Mouse (Mus musculus) kidney, postnatal 25 days (tissue): Measurements from ENCODE around the gene Map3k4.
"Not testable (repeated sequence)": the region's sequence is repeated elsewhere in the genome, so short reads cannot be mapped to it uniquely, and the experiment has no call there.

Experiments used
- DNase-seq, 2 experiments: peaks; one replicate each; pipeline ENCODE4 v3.0.0; 2021; ENCODE audit warnings: mixed read lengths in 2 of 2

The Map3k4 gene

DNA sequence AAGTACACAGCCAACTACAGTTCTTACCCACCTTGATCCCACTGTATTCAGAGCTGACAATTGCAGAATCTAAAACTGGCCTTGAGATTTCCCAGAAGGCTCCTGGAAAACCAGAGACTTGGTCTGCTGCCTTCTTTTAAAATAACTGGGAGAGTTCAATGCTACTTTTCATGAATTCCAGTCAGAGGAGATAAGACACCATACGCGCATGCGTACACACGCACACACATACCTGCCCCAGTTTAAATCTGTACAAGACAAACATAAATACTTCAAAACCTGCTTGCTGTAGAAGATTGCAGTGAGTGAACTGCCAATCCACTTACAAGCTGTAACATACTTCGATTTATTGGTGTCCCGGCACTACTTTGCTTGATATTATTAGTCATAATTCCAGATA, 13.9 kb downstream of the Map3k4 start:
- DNase-seq = no peak

DNA sequence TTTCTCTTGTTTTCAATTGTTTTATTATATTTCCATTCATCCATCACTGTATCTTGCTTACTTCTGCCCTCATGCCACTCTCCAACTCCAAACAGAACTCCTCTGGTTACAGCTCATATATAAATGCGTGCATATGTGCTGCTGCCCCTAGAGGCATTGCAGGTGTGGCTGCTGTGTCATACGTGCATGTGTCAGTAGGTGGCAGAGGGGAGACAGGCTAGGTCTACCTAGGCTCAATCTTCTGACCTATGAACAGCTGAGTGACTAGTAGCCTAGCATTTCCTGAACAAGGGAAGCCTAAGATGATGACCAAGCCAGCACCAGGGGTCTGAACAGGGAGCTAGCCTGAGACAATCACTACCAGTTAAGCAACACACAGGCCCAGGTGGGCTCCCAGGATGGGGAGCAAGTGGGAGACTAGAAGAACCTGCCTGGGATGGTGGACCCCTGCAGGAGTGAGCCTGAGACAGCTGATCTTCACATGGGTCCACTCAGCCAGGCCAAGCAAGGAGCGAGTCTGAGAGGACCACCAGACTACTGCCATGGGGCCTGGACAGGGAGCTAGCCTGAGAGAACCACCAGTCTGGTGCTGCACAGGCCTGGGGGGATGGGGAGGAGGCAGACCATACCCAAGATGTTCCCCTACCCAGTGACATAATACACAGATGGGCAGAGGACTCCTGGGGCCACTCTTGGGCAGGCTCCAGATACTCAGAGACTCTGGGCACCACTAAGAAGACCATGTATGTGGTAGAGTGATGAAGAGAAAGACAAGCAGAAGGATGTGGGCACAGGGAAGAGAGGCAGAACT, 17.5 kb downstream of the Map3k4 start:
- peak; percentile 77 to 79 for DNase-seq

DNA sequence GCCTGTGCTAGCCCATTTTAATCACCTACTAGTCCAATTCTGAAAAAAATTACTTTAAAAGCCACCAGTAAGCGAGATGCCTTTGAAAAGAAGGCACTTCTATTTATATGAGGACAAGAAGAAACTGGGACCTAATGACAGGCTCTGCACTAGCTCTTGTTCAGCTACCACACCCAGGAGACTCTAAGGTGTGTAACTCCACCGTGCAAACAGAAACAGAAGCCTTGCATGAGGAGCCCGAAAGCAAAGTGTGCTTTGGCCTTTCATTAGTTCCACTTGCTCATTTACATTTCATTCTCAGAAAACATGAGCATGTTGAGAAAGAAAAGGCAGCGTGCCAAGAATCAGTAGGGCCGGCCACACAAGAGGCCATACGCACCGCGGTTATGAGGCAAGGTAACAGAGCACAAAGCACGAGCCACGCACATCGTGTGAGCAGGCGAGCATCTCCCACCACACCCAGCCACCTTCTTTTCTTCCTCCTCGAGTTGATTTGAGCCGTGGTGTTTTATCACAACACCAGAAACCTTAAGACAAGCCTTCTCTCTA, 18.4 kb downstream of the Map3k4 start:
- DNase-seq = peak in 1 of 2 experiments; percentile 34

- DNase-seq = no peak
These were observed 19.2 kb downstream of the Map3k4 start for GRCm38 (mm10) chr17:12299371-12299770.

DNA sequence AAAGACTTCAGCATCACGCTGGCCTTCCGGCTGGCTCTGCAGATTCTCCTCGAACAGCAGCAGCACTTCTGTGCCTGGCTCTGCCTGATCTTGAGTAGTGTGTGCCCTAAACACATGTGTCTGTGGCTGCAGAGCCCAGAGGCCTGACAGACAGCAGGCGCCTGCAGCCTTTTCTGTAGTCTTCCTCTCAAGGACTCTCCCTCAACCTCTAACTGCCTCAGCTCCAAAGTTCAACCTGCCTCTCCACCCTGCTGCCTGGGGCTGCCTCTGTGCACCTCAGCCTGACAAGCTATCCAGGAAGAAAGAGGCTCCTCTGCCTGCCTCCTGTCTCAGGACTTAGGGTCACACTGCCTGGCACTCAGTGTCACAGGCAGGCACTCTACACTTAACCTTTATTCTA, 20.6 kb downstream of the Map3k4 start:
- DNase-seq = peak; percentile 47 to 71

DNA sequence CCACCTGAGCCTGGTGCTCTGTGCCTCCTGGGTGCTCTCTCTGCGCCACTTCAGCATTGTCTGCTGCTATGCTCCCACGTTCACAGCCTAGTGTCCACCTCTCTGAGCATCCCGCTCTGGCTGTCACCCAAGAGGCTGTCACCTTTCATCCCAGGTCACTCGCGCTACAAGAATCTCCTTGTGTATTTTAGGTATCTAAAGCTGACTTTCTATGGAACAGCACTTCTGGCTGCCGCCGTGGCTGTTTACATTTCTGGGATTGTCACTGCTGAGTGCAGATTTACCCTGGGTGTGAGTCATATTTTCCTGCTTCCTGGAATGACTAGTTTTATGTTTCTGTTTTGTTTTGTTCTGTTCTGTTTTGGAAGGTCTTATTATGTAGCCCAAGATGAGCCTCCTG, 21.3 kb downstream of the Map3k4 start:
- no peak for DNase-seq

- DNase-seq = not testable (repeated sequence)
These were observed 22.7 kb downstream of the Map3k4 start for GRCm38 (mm10) chr17:12295926-12296325.

GRCm38 (mm10) chr17:12294424-12294823, 24.2 kb downstream of the Map3k4 start:
- DNase-seq = no peak

GRCm38 (mm10) chr17:12293571-12293970, 25.0 kb downstream of the Map3k4 start:
- DNase-seq = peak in 1 of 2 experiments; percentile 42

DNA sequence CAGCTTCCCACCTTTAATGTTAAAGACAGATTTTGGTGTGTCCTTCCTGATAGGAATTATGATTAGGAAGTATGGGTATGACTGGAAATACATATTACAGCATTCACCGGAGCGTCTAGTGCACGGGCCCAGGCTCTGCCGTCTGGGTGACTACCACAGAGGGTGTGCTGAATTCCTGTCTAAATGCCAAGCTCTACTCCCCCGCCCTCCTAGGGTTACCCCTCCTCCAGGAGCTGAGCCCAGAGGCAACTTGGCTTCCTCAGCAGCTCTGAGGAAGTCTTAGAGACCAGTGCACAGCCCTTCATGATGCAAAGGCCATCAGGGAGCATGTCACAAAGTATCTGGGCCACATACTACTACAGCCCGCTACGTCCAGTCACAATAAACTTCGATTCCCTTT, 25.7 kb downstream of the Map3k4 start:
- DNase-seq = no peak

GRCm38 (mm10) chr17:12292356-12292755, 26.2 kb downstream of the Map3k4 start:
- no peak for DNase-seq

DNA sequence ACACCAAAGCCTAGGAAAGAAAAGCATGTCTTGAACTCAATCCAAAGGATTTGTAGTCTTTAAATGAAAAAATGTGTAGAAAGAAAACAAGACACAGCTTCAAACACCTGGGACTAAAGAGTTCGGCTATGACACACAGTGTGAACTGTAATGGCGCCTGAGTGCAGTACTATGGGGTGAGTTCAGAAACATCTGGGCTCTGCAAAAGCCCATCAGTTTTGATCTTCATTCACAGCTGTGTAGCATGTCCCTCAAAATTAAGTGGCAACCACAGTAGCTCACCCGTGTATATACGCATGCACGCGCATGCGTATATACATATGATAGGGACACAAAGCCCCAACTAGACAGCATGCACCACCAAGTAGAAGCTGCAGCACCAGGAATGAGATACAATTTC, 27.4 kb downstream of the Map3k4 start:
- no peak for DNase-seq

DNA sequence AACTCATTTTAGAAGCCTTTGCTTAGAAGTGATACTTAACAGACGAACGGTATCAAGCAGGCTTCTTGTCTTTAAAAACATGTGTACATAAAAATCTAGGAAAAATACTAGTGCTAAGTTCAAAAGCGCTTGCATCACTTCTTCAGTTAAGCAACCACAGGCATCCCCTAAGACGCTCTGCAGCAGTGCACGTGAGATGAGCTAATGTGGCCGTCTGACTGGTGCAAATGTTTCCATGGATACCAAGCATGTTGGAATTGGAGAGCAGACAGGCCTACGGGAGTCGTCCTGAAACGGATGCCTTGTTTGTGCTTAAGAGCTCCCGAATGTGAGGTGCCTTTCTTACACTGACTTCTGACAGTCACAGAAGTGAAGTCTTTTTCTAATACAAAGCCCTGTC, 27.9 kb downstream of the Map3k4 start:
- no peak for DNase-seq

- DNase-seq = not testable (repeated sequence)
These were observed 28.8 kb downstream of the Map3k4 start for GRCm38 (mm10) chr17:12289836-12290235.

- no peak for DNase-seq
These were observed 29.7 kb downstream of the Map3k4 start for GRCm38 (mm10) chr17:12288871-12289270.

DNA sequence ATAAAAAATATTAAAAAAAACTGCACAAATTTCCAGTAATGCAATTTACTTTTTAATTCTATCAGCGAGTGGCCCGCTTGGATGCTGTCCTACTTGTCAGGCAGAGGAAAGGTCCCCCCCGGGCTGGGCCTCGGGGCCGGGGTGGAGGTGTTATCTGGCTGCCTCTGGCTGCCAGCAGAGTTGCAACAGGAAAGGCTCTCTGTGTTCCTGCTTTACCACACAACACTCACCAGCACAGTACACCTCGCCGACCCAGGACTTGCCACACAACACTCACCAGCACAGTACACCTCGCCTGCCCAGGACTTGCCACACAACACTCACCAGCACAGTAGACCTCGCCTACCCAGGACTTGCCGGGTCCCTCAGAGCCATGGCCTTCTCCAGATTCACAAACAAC, 38.8 kb downstream of the Map3k4 start:
- DNase-seq = no peak

DNA sequence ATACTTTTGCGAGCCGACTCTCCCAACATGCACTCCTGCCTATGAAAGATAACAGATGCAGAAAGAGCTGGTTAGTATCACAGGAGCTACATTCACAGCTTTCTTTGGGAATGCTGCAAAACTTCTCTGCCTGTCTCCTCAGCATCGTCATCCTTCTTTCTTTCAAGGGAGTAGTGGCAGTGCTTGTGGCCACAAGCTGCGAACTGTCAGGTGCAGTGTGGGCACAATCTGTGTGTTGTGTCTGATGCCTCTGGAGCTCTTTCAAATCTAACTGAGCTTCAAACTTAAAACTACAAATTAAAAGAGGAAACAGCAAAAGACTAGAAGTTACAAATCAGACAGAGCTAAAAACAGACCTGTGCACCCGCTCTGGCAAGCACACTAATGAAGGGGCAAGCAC, 40.5 kb downstream of the Map3k4 start:
- DNase-seq = no peak

DNA sequence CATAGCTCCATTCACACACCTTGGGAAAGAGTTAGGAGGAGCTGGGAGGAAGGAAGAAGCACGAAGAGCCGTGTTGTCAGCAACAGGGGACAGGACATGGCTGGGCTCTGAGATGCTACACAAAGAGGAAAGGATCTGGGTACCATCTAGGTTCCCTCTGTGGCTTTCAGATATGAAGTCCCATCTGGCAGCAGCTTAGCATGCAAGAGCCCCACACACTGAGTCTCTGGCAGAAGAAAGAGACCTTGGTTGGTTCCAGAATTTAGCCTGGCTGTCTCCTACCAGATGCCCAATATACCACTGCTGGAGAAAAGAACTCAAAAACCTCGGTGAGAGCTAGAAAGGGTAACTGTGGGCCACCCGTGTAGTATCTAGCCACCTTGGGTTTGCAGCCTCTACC, 41.3 kb downstream of the Map3k4 start:
- no peak for DNase-seq

GRCm38 (mm10) chr17:12276496-12277200, 41.9 kb downstream of the Map3k4 start:
- DNase-seq = no peak

GRCm38 (mm10) chr17:12275756-12276155, 42.8 kb downstream of the Map3k4 start:
- DNase-seq = no peak

DNA sequence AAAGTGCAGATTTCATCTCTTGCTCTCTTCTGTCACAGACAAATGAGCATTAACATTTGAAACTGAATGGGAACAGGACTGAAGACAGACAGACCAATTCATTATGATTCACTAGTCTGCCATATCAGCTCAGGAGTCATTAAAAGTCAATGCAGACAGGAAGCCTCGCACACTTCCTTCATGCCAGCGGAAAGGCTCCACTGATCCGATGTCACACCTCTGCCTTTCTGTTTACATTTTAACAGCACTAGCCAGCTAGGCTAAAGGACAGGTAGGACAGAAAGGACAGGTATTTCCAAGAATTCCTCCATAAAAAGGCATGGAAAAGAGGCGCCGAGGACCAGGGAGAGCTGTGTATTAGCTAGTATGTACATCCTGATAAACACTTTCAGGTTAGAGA, 45.6 kb downstream of the Map3k4 start:
- no peak for DNase-seq

DNA sequence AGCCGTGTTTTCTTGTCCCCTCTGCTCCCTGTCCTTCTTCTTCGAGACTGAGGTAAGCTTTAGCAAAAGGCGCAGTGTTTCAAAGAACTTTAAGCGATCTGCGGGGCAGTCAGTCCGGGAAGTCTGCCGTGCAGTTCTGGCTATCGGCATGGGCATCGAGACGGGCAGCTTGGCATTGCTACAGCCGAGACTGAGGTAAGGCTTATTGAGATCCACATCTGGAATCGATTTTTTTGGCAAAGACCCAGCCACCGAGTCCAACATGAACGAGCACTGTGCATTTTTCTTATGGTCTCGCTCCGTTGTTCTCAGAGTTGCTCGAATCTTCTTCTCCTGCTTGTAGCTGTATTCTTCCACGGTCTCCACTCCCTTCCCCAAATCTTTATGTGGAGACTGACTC, 46.8 kb downstream of the Map3k4 start:
- DNase-seq = no peak

GRCm38 (mm10) chr17:12268538-12268937, 50.1 kb downstream of the Map3k4 start:
- DNase-seq = no peak

GRCm38 (mm10) chr17:12268091-12268490, 50.5 kb downstream of the Map3k4 start:
- no peak for DNase-seq
